Mouse (Mus musculus): ENCODE data around the gene Adamts13.

DNA sequence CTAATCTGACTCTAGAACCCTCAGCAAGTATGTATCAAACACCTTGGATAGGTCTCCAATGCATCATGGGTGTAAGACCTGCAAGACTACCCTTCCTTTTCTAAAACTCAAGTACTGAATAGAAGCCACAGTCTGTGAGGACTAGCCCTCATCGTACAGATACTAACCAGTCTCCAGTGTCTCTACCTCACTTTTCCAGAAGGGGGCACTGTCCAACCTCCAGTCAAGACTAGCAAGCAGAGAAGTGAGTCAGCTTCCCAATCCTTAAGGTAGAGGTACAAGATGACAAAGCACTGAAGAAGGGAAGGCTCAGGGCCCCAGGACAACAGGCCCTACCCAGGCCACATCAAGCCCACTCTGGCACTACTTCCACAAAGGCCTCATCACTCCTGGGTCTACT lies 42.8 kb upstream of the Adamts13 start:
- TF ChIP-seq CTCF (IDR thresholded peaks at IDR 0.05; ENCODE audit: low read depth, low read length) (0 out of 2 replicates have a peak, but pooled peaks have one; percentile 30), POLR2A (IDR thresholded peaks at IDR 0.05; ENCODE audit: borderline replicate concordance, low read depth, low read length) (no peak)
